Mouse (Mus musculus) midbrain, postnatal 0 days (tissue): ENCODE results near the gene Camk2d. TPM values are rescaled to one million over a fixed set of nuclear protein-coding genes. Genes with fewer than 3 reads are reported as not detected.

Source experiments
- ATAC-seq: fragments of 200-750 bp; cut with Nextera tagmentation; 2 replicates; pipeline ENCODE4 v1.8.0; 2017; ENCODE audit warnings: moderate number of reproducible peaks, mild to moderate bottlenecking, moderate TSS enrichment, moderate library complexity; ENCODE audit not compliant: low FRiP score
- DNase-seq: peaks from one replicate; pipeline ENCODE4 v3.0.0-alpha.2; 2015; ENCODE audit warnings: low spot score
- H3K27ac ChIP-seq: fragments of 300-500 bp; sonication (generic); 2 replicates; pipeline ENCODE4 v1.5.1; 2014; ENCODE audit warnings: low read depth, mild to moderate bottlenecking, low read length, mixed read lengths
- H3K27me3 ChIP-seq: fragments of 300-500 bp; sonication (generic); 2 replicates; pipeline ENCODE4 v1.6.1; 2014; ENCODE audit warnings: low read length, control low read depth, mixed read lengths; ENCODE audit not compliant: insufficient read depth
- H3K36me3 ChIP-seq: fragments of 300-500 bp; sonication (generic); 2 replicates; pipeline ENCODE4 v1.6.1; 2014; ENCODE audit warnings: low read length, control low read depth, mixed read lengths; ENCODE audit not compliant: insufficient read depth
- H3K4me1 ChIP-seq: fragments of 300-500 bp; sonication (generic); 2 replicates; pipeline ENCODE4 v1.6.1; 2014; ENCODE audit warnings: mild to moderate bottlenecking, control low read depth, antibody characterized with exemption, low read length, mixed read lengths; ENCODE audit not compliant: insufficient read depth
- H3K4me2 ChIP-seq: fragments of 300-500 bp; sonication (generic); 2 replicates; pipeline ENCODE4 v1.6.1; 2014; ENCODE audit warnings: low read depth, mild to moderate bottlenecking, low read length, mixed read lengths; ENCODE audit not compliant: poor library complexity, severe bottlenecking
- H3K4me3 ChIP-seq: fragments of 300-500 bp; sonication (generic); 2 replicates; pipeline ENCODE4 v1.5.1; 2014; ENCODE audit warnings: low read depth, mild to moderate bottlenecking, low read length, moderate library complexity
- H3K9ac ChIP-seq: fragments of 300-500 bp; sonication (generic); replicated peaks from 2 replicates; pipeline ENCODE4 v1.6.1; 2014; ENCODE audit warnings: mild to moderate bottlenecking, low read length, moderate library complexity, mixed read lengths; ENCODE audit not compliant: poor library complexity, severe bottlenecking
- H3K9me3 ChIP-seq: fragments of 300-500 bp; sonication (generic); 2 replicates; pipeline ENCODE4 v1.6.1; 2016; ENCODE audit warnings: low read length, control low read depth
- CTCF ChIP-seq: IDR thresholded peaks from 2 replicates; pipeline ENCODE4 v1.5.1; 2016; ENCODE audit warnings: antibody characterized with exemption, mild to moderate bottlenecking
- WGBS: fragments of 180-500 bp; shearing (Covaris S2); extraction: QIAGEN DNeasy Blood & Tissue Kit; methylation state at CpG from one replicate; pipeline ENCODE4 v1.1.7; 2014; 5-methylcytosine and 5-hydroxymethylcytosine counted together
- polyA plus RNA-seq: library from polyadenylated mRNA; unstranded; fragments of >200 nt; fragmentation: Nextera tagmentation; extraction: Ambion mirVana; gene quantifications from 2 replicates; pipeline ENCODE4 v1.2.1, GENCODE M21; 2015
- total RNA-seq: library from RNA; depleted of rRNA; stranded (reverse); fragments of >200 nt; gene quantifications from 2 replicates; pipeline ENCODE4 v1.2.3, GENCODE M21; 2014

Camk2d gene
- total and polyA plus RNA-seq, 2 experiments from 2014 or later = 95.8 to 143 TPM

DNA sequence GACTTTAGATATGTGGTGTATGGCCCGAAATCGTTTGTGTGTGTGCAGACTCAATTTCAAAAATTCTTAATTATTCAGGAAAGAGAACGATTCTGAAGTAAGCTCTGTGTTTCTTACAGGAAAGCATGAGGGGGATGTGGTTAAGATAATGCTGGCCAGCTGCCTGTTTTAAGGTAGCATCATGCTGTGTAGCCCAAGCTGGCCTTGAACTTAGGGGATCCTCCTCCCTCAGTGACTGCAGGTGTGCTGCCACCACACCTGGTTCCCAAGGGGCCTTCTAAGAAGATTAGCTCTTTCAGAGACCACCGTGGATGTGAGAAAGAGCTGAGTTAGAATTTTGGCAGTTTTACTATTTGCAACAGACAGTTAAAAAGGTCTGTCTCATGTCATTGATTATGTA lies 61.8 kb downstream of the Camk2d start:
- no peaks in the 10 kb centered on the region for H3K9me3 ChIP-seq
- no peak overlapping the region for H3K4me3 ChIP-seq
- no peaks in the 10 kb centered on the region for H3K27me3 ChIP-seq
- TF ChIP-seq CTCF = no peak
- ATAC-seq (no peak), DNase-seq (no peak)
- no peak overlapping the region for H3K4me2 ChIP-seq
- no peak overlapping the region for H3K27ac ChIP-seq
- H3K36me3 ChIP-seq = no peaks in the 10 kb centered on the region
- H3K4me1 ChIP-seq = no peaks in the 10 kb centered on the region
- WGBS = 64% methylated on average over 4 of the region's 4 CpGs
- no peak overlapping the region for H3K9ac ChIP-seq

DNA sequence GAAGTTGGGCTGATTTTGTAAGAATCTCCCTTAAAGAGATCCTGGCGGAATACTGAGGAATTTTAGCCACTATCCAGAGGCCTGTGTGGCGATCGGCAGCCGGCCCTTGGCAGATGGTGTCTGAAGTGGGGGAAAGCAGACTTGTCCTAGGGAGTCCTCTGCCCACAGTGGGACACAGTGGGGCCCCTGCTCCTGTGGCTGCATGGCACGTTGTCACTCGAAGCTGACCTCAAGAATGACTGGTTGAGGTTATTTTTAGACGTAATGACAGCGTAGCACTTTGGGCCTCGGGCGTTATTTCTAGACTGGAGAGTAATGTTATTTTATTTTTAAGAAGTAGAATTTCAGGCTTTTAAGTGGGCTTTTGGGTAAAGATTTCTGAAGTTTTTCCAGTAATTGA lies 62.7 kb downstream of the Camk2d start:
- H3K4me2 ChIP-seq = no peak overlapping the region
- ATAC-seq (no peak), DNase-seq (no peak)
- no peak overlapping the region for H3K9ac ChIP-seq
- WGBS = 76% methylated on average over 10 of the region's 10 CpGs
- TF ChIP-seq CTCF = no peak
- H3K27me3 ChIP-seq = no peaks in the 10 kb centered on the region
- H3K36me3 ChIP-seq = no peaks in the 10 kb centered on the region
- H3K9me3 ChIP-seq = no peaks in the 10 kb centered on the region
- no peak overlapping the region for H3K27ac ChIP-seq
- H3K4me1 ChIP-seq = no peaks in the 10 kb centered on the region
- H3K4me3 ChIP-seq = no peak overlapping the region

DNA sequence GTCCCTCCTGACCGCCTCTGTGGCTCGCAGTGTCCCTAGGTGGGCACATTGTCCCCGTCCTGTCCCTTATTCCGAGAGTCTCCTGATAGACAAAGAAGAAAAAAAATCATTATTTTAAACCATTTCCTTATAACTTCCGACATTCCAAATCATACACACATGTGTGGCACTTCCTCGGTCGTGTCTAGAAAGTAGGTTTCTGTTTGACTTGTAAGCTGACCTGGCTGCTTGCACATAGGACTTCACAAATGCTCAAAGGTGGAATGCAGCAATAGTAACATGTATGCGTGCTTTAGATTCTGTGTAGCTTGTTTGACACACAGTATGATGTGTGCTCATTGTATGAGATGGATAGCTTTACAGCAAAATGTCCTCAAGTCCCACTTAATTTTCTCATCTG lies 63.1 kb downstream of the Camk2d start:
- ATAC-seq = no peak
- 86% methylated on average over 8 of the region's 8 CpGs for WGBS
- H3K36me3 ChIP-seq = no peaks in the 10 kb centered on the region
- no peaks in the 10 kb centered on the region for H3K9me3 ChIP-seq
- TF ChIP-seq CTCF = no peak
- H3K4me3 ChIP-seq = no peak overlapping the region
- H3K27ac ChIP-seq = no peak overlapping the region
- no peak for DNase-seq
- H3K27me3 ChIP-seq = no peaks in the 10 kb centered on the region
- H3K9ac ChIP-seq = no peak overlapping the region
- H3K4me1 ChIP-seq = no peaks in the 10 kb centered on the region
- no peak overlapping the region for H3K4me2 ChIP-seq

DNA sequence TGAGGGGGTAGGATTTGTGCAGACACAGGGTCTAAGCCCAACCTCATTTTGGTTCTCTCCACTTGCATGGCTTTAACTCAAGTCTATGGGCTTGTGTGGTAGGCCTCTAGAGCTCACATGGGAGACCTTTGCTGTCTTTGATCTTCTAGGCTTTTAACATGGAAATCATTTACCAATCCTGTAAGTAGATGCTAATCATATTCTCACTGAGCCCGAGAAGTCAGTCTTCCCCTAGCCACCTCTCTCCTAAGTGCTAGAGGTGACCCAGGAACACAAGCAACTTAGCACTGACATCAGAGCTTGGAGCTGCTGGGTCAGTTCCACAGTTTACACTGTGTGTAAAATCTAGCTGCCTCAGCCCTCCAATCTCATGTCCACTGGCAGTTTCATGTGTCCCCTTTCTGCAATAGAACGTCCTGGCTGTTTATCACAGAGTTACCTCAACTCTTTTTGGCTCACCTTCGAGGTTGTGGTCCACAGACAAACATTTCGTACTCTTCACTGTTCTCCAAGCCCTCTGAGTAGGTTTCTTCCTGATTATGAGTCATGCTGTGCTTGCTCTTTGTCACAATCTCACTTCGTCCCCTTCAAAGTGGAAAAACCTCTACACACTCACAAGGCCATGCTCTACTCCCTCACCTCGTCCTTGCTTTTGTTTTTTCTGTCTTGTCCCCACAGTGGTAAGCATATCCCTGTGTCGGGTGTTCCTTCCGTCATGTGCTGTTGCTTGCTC lies 63.9 kb downstream of the Camk2d start:
- 81% methylated on average over 8 of the region's 8 CpGs for WGBS
- Histone ChIP-seq H3K4me2 (no peak overlapping the region), H3K27me3 (no peaks in the 10 kb centered on the region), H3K36me3 (no peaks in the 10 kb centered on the region), H3K9ac (no peak overlapping the region), H3K27ac (no peak overlapping the region), H3K4me1 (no peaks in the 10 kb centered on the region), H3K9me3 (no peaks in the 10 kb centered on the region), H3K4me3 (no peak overlapping the region)
- DNase-seq (no peak), ATAC-seq (no peak)
- TF ChIP-seq CTCF = no peak

DNA sequence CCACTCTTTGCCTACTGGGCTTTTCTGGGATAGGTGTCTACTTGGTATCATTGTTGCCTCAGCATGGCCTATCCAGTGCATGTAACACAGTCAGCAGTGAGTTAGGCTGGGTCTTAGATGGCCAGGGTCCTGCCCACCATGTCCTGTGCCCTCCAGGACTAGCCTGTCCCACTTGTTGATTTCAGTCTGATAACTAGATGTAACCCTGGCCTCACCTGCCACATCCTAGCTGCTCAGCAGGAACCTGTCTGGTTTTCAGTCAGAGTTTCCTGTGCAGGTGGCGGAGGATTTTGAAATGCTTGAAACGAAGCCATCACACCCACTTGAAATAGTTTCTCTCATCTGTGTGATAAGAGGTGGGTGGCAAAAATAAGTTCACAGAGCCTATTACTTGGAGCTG lies 64.5 kb downstream of the Camk2d start:
- Histone ChIP-seq H3K27me3 (no peaks in the 10 kb centered on the region), H3K9ac (no peak overlapping the region), H3K4me1 (no peaks in the 10 kb centered on the region), H3K36me3 (no peaks in the 10 kb centered on the region), H3K4me2 (no peak overlapping the region), H3K9me3 (no peaks in the 10 kb centered on the region), H3K4me3 (no peak overlapping the region), H3K27ac (no peak overlapping the region)
- no peak for TF ChIP-seq CTCF
- WGBS = 74% methylated on average over 2 of the region's 2 CpGs
- no peak for ATAC-seq
- DNase-seq = no peak

DNA sequence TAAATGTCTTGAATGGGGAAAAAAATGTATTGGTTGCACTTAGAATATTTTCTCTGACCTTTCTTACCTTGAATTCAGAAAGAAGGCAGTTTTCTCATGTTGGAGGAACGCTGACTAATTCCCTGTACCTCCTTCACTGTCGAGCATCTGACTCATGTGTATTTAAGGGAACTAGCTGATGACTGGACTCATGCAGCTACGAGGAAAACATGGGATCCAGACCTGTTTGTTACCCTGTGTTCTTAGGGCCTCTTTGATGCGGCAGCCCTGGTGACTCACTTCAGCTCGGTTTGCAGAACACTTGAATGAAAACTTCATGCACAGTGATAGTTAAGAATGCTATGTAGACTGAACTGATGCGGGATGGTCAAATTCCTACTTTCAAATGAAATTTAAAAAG lies 64.9 kb downstream of the Camk2d start:
- no peak for TF ChIP-seq CTCF
- WGBS = 80% methylated on average over 6 of the region's 6 CpGs

More for the DNA sequence above, 64.9 kb downstream of the Camk2d start:
- DNase-seq (no peak), ATAC-seq (no peak)
- Histone ChIP-seq H3K9ac (no peak overlapping the region), H3K27ac (no peak overlapping the region), H3K4me2 (no peak overlapping the region), H3K4me3 (no peak overlapping the region), H3K9me3 (no peaks in the 10 kb centered on the region), H3K4me1 (no peaks in the 10 kb centered on the region), H3K27me3 (no peaks in the 10 kb centered on the region), H3K36me3 (no peaks in the 10 kb centered on the region)
